Mouse (Mus musculus) gastrocnemius, adult 18-20 months (tissue): ENCODE measurements around the gene Klk1b8. TPM values are rescaled to one million over a fixed set of nuclear protein-coding genes. Genes with fewer than 3 reads are reported as not detected.
"Not testable (repeated sequence)": the region's sequence is repeated elsewhere in the genome, so short reads cannot be mapped to it uniquely, and the experiment has no call there.

Experiments used
- DNase-seq: peaks from one replicate; pipeline ENCODE4 v3.0.0; 2021; ENCODE audit warnings: low spot score
- total RNA-seq, 2 experiments: library from RNA; stranded (reverse); gene quantifications; 2 replicates each; pipeline ENCODE4 v1.2.3; 2021

Gene Klk1b8
- total RNA-seq, 2 experiments from 2014 or later: not detected

- DNase-seq: not testable (repeated sequence)
Observed at GRCm38 (mm10) chr7:43995577-43995976, 45.1 kb downstream of the Klk1b8 start, which contains the start of gene Klk1b11. Klk1b11 (plus strand) TSS chr7:43995877.

Other genes with a start within 250 kb of the Klk1b8 start
- under 1 TPM in 1 of 2 experiments, not detected in 1; 0.33 TPM for gene Klk13, start 238.1 kb upstream of the Klk1b8 start, total RNA-seq
- not detected for gene Klk12, start 181.8 kb upstream of the Klk1b8 start, total RNA-seq
- gene Klk11, start 176.1 kb upstream of the Klk1b8 start, total RNA-seq: under 1 TPM in 1 of 2 experiments, not detected in 1; 0.53 TPM
- under 1 TPM; 0.39 to 0.47 TPM for gene Klk10, start 169.6 kb upstream of the Klk1b8 start, total RNA-seq
- gene Klk9, start 158.8 kb upstream of the Klk1b8 start, total RNA-seq: not detected
- 1 to 10 TPM; 1.1 to 1.3 TPM for gene Klk8, start 153.1 kb upstream of the Klk1b8 start, total RNA-seq
- not detected for gene Klk7, start 139.4 kb upstream of the Klk1b8 start, total RNA-seq
- not detected for gene Klk6, start 126.2 kb upstream of the Klk1b8 start, total RNA-seq
- gene Klk5, start 108.7 kb upstream of the Klk1b8 start, total RNA-seq: not detected
- not detected for gene Klk4, start 69.5 kb upstream of the Klk1b8 start, total RNA-seq
- not detected for gene Klk15, start 16.9 kb upstream of the Klk1b8 start, total RNA-seq
- gene Klk1b1, start 16.1 kb downstream of the Klk1b8 start, total RNA-seq: not detected
- gene Klk1b9, start 25.4 kb downstream of the Klk1b8 start, total RNA-seq: not detected
- not detected for gene Klk1b11, start 45.2 kb downstream of the Klk1b8 start, total RNA-seq
- gene Klk1b26, start 61.5 kb downstream of the Klk1b8 start, total RNA-seq: 1 to 10 TPM in 1 of 2 experiments, under 1 TPM in 1; 0.21 to 1.1 TPM
- not detected for gene Klk1b27, start 101.6 kb downstream of the Klk1b8 start, total RNA-seq
- not detected for gene Klk1b21, start 151.7 kb downstream of the Klk1b8 start, total RNA-seq
- gene Klk1b22, start 162.0 kb downstream of the Klk1b8 start, total RNA-seq: not detected
- gene Klk1b16, start 186.1 kb downstream of the Klk1b8 start, total RNA-seq: not detected
- gene Klk1b24, start 237.6 kb downstream of the Klk1b8 start, total RNA-seq: not detected
- gene Klk1b3, start 247.5 kb downstream of the Klk1b8 start, total RNA-seq: not detected